Mouse (Mus musculus) thymus, adult 18-20 months (tissue): ENCODE measurements around the gene Mog.
"Not testable (repeated sequence)": the region's sequence is repeated elsewhere in the genome, so short reads cannot be mapped to it uniquely, and the experiment has no call there.

ENCODE experiments used
- DNase-seq, 2 experiments: peaks; one replicate each; pipeline ENCODE4 v3.0.0; 2022; ENCODE audit warnings: mixed read lengths in 2 of 2

Mog gene

DNA sequence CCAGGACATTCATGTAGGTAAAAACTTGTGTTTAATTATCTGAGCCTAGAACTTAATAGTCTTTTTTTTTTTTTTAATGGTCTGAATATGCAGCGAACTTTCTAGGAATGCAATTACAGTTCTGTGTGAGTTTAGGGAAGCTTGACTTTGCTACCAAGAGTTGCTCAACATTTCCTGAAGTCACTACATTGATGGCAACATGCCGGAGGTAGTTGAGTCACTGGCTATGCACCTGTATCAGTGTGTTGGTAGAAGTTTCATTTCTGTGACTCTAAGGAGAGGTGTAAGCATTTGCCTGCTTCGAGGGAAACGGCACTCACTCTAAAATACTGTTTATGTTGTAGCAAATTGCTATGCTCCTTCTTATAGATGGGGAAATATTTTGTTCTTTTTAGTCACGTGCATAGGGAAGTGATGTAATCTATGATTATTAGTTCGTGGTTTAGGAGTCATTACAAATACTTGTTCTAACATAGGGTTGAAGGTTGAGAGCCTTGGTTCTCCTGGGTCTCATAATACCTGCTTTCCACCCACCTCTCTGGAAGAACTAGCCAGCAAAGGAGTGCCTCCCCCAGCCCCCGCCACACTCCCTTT is 21.6 kb upstream of the Mog start:
- no peak for DNase-seq

DNA sequence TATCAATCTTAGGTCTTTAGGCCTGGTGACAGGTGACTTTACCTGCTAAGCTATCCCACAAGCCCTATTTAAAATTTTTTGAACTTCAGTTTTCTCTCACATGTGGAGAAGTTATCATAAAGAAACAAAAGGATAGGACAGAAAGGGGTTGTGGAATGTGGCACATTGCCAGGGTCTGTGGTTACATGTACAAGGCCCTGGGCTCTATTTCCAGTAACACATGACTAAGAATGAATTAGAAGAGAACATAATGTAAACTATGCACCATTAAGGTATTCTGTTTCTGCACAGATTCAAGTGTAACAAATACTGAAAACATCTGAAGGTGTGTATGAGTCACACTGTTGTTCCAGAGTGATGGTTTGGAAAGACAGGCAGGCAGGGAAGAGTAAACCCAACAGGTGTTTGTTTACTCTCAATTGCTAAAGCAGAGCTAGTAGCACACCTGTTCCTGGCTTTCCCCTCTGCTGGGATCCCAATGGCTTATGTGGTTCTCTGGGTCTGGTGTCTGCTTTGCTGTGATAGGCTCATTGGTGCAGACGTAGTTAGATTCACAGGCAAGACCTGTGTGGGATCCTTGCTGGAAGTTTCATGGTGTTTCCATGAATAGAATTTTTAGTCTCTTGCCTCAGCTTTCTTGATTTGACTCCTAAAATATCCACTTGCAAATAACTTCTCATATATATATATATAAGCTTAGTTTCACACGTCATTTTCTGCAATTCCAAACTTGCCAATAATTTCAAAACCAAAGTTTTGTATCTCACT is 16.1 kb upstream of the Mog start:
- no peak for DNase-seq

DNA sequence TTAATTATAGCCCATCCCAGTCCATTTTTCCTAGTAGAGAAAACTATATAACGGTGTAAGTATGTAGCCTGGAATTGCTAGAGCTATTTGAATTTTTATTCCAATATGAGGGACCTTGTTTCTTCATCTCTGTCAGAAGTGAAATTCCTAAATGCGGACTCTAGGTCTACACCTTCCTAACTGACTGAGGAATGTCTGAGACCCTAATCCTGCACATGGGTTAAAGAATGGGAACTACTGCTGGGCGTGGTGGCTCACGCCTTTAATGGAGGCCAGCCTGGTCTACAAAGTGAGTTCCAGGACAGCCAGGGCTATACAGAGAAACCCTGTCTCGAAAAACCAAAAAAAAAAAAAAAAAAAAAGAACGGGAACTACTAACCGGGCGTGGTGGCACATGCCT is 6.0 kb upstream of the Mog start:
- DNase-seq, result no peak

DNA sequence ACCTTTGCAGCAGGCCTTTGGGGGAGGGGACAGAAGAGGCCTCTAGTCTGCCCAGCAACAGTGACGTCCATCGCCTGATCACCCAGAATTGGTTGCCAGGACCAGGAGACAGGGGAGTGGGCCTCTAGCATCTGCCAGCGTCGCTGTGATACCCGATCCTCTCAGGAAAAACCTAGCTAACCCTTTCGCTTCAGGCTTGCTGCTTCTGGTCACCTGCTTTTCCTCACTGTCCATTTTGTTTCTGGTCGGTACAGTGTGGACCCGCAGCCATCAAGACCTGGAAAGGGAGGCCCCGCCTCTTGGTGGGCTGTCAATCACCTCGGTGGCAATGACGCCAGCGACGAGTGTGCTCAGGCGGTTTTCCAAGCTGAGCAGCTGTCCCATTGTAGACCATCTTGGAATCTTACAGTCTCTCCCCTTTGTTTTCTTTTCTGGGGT is 5.5 kb upstream of the Mog start:
- DNase-seq, result peak; percentile 50 to 56

DNA sequence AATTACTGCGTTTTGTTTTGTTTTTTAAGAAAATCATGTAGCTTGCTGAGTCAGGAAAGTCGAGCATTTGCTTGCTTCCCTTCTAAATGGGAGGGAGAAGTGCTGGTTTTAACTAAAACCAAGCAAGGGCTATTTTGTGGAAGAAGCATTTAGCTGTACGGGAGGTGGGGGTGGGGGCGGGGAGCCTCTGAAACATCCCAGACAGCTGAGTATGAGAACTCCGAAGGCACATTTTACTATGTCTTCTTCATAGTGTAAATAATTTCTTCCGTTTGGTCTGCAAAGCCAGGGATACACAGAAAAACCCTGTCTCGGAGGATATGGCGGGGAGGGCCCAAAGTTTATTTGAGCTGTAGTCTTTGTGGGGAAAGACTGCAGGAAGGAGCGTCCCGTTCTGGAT is 5.0 kb upstream of the Mog start:
- DNase-seq, result no peak

DNA sequence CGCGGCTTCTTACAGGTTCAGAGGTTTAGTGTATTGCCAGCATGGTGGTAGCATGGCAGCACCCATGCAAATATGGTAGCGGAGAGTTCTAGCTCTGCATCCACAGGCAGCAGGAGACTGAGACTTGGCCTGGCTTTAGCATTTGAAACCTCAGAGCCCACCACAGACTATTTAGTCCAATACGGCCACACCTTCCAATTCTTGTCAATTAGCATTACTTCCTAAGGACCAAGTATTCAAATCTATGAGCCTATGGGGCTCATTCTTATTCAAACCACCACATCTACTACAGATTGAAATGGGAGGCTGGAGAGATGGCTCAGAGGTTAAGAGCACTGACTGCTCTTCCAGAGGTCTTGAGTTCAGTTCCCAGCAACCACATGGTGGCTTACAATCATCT is 4.3 kb upstream of the Mog start:
- no peak for DNase-seq

DNA sequence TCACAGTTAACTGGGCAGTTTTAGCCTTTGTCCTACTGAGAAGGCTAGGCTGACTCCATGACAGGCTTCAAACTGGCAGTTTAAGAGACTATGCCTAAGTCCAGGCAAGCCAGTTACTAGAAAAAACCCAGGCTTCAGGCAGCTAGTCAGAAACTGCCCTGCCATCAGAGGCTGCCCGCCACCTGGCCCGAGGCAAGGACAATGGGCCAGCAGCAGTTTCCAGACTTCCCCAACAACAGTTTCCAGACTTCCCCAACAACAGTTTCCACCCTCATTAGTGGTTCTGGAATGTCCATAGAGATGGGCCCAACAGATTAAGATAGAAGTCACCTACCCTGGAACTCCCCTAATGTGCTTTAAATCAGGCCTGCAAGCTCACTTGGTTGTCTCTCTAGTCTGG is 3.2 kb upstream of the Mog start:
- DNase-seq, result no peak

DNA sequence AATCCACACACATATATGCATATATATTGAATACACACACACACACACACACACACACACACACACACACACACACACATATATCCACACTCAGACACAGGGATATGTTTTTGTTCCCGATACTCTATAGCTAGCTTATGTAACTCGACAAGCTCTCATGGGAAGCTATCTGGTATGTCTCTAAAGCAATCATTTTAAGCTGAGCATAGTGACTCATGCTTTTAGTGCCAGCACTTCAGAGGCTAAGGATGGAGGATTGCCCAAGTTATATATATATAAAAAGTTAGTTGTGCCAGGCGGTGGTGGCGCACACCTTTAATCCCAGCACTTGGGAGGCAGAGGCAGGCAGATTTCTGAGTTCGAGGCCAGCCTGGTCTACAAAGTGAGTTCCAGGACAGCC is 4.0 kb downstream of the Mog start:
- DNase-seq, result not testable (repeated sequence)

DNA sequence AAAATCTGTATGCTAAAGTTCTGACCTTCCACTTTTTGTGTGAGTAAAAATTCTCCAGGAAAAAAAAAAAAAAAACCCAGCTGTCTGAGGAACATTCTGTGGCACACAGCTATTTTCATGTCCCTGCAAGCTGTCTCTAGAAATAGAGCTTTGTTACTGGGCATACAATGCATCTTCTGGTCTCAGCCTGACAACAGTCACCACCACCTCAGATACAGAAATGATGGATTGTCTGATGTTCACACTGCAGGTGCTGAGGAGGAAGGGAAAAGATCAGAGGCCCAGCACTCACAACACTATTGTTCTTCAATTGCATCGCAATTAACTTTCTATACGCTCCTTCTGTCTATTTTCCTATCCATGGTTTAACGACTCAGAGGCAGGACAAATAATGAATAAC is 4.9 kb downstream of the Mog start:
- DNase-seq, result no peak

DNA sequence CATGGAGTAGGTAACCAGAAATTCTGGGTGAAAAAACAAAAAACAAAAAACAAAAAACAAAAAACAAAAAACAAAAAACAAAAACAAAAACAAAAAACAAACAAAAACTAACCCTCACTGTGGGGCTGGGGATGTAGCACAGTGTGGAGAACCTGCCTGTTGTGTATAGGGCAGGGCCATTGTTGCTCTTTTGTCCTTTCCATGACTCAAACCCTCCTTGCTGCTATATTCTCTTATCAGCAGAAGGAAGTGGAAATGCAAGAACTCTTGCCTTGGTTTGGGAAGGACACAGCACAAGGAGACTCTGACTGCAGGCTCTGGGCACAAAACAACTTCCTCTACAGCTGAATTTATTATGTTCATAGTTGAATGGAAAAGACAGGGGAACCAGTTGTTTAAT is 6.9 kb downstream of the Mog start:
- no peak for DNase-seq

DNA sequence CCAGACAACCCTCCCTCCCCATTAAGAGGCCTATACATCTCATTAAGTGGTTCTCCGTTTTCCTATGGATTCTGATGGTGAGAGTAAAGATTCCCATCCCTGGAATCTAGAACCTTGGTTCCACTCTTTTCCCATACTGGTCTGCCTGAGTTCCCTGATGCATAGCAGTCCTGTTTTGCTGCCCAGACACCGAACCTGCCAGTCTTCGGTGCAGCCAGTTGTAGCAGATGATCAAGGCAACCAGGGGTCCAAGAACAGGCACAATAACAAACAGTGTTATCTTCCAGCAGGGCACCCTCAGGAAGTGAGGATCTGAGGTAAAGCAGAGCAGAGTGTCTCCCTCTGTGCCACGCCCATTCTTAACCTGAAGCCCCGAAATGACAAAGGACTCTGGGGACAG is 11.1 kb downstream of the Mog start:
- no peak for DNase-seq

DNA sequence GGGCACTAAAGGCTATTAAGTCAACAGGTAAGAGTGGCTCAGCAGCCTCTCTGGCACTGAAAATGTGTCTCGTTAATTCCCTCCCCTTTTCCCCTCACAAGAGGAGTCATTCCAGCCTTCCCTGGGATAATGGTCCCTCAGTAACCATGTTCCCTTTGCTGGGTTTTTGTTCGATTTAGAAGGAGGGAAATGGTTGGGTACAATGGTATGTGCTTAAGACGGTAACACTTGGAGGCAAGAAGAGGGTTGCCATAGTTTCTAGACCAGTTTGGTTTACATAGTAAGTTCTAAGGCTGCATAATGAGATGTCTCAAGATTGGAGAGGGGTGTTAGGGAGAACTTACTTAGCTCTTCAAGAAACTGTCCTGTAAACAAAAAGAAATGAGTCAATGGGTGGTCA is 11.5 kb downstream of the Mog start:
- DNase-seq, result no peak

DNA sequence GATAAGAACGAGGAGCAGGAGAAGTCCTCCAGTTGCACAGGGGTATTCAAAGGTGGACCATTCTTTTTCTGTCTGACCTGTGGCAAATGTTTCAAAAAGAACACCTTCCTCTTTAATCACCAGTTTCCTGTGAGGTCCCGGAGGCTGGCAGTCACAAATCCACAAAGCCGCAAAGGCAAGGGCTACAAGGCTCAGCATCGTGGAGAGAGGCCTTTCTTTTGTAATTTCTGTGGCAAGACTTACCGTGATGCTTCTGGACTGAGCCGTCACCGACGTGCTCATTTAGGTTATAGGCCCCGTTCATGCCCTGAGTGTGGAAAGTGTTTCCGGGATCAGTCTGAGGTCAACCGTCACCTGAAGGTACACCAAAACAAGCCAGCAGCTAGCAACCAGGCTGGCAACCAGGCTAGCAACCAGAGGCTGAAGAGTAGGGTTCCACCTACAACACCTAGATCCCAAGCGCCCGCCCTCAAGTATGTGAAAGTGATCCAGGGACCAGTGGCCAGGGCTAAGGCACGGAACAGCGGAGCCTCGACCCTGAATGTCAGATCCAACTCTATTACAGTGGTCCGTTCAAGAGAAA is 13.6 kb downstream of the Mog start:
- DNase-seq, result no peak

DNA sequence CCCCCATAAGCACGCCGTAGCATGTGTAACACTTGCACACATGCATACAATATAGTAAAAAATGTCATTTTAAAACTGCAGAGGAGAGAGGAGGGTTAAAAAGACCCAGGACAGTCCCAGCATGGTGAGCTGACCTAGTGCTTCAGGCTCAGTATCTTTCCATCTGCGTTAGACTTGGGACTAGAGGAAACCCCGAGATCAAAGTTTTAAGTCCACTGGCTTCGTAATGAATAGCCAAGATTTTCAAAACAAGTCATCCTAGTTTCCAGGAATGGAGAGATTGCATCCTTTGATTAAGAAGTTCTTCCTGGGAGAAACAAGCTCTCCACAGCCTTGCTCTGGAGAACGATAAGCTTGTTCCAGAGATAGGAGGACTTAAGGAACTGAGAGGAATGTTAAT is 15.0 kb downstream of the Mog start:
- DNase-seq, result no peak

DNA sequence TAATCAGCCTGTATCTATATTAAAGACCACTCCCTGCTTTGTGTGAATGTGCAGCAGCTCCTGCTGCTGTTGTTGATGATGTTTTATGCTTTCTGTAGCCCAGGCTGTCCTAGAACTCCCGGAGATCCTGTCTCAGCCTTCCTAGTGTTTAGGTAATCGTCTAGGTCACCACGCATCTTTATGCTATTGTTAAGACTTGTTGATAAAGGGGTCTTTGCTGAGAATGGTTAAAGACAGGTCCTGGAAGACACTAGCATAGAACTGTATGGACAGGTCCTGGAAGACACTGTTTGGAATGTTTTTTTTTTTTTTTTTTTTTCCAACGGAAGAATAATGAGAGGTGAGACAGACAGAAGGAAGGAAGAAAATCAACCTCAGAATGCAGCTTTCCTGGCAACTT is 19.8 kb downstream of the Mog start:
- DNase-seq, result no peak

DNA sequence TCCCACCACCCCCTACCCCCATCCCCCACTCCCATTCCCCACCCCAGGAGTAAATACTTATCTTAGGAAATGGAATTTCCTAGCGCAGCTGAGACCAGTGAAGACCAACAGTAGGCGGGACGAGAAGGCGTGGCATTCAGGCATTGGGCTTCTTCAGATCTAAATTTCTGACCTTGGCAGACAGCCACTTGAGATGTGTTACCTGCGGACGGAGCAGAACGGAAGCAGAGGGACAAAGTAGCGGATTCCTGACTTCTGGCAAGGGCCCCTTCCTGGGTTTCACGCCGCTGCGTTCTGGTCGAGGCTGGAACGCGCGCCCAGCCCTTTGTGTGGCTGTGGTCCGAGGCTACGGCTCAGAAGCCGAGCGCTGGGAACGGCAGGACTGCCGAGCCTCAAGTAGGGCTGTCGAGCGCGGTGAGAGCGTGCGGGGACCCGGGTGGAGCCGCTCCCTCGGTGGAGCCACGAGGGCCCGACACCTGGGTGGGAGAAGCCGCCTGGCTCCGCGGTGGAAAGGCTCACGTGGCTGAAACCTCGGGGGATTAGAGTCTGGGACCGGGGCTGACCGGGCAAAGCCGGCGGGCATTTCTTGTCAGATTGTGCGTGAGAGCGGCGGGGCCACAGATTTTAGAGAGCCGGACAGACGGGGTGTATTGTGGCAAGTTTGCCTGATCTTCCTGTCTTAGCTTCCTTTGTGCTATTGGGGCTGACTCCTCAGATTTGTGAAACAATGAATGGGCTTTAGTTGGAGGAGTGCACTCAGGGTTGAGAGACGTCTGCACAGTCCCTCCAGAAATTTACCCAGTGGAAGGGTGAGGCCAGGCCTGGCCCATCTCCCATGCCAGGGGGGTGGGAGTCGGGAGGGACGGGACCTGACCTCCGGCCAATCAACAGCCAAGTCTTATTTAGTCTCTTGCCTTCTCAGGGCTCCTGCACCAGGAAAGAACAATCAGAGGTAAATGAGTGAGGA is 20.6 kb downstream of the Mog start:
- DNase-seq, result no peak

DNA sequence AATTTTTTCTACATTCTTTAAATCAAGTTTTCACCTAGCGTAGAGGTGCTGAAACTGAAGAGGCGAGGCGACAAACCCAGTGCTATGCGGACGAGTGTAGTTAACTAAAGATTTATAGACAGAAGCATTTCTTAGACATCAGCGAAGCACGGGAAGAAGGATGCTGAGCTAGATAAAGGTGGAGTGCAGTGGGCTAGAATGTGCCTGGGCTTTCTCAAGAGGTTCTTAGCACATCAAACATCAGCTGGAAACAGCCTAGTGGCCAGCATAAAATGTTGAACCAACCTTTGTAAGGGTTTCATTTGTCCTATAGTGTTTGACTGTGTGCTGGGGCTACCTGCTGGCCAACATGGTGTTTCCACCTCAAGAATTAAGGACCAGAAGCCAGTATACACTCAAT is 22.3 kb downstream of the Mog start, which contains the start of gene Zfp57:
TSS of gene Zfp57 (plus strand) at position 301 of the 400 bp plus-strand sequence.
- no peak for DNase-seq

DNA sequence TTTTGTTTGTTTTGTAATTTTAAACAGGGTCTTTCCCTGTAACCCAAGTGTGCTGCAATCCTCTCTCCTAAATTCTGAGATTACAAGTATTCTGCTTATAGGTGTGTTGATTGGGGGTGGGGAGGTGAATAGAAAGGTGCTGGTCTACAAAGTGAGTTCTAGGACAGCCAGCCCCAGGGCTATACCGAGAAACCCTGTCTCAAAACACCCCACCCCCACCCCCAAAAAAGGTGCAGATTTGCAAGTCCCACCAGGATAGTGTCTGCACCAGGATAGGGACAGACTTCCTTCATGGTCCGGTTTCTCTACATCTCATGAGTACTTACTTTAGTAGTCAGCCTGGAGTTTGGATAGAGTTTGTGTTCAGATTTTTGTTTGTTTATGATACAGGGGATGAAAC is 24.7 kb downstream of the Mog start:
- no peak for DNase-seq

DNA sequence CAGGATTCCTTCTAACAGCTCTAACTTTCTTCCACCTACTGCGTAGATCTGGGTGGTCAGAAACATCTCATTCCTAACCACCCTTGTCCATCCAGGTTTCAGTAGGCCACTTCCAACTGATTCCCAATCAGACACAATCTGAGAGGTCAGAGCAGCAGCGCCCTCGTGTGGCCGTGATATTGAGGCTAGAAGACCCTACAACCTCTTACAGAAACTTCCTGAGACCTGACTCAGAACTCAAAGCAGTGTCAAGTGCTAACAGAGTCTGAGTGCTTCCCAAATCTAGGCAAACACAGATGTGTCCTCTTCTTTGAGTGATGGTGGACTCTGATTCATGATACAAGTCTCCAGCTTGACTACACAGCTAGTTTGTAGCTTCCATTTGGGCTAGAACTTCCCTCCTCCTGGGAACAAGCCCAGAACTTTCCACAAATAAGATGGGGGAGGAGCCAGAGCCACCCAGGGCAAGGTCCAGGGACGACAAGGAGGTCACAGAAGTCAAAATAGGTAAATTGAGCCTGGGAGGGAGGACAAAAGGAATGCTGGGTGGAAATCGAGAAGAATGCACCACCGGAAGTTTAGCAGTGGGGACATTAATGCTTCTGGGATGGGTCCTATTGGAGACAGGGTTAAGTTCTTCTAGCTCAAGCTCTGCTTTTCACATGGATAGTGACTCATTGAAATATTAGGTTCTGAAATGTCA is 26.0 kb downstream of the Mog start:
- DNase-seq, result peak; percentile 26 to 31

DNA sequence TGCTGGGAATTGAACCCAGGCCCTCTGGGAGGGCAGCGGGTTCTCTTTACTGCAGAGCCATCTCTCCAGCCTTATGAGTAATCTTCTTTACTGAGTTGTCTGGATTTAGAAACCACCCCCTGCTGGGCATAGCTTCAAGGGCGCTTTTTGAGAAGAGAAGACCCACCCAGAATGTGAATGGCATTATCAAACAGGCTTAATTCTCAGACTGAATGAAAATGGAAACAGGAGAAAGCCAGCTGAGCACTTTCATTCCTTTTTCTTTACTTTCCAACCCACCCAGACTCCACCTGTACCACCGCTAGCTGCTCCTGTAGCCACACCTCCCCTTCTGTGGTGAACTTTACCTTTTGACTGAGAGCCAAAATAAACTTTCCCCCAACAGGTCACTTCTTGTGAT is 27.8 kb downstream of the Mog start:
- no peak for DNase-seq

DNA sequence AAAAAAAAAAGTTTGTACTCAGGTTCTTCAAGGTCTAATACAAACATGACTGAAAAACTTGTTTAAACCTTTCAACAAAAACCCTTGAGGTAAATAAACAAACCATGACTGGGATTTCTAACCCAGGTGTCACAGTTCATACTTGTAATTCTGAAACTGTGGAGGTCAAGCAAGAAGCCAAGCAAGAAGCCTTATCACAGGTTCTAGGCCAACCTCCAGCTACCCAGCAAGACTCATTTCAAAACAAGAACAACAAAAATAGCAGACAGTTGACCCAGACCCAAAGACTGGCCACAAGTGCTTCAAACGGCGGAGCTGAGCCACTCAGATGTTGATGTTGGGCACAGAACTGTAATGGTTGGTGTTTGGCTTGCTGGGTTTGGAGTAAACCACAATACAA is 28.7 kb downstream of the Mog start:
- DNase-seq, result no peak

DNA sequence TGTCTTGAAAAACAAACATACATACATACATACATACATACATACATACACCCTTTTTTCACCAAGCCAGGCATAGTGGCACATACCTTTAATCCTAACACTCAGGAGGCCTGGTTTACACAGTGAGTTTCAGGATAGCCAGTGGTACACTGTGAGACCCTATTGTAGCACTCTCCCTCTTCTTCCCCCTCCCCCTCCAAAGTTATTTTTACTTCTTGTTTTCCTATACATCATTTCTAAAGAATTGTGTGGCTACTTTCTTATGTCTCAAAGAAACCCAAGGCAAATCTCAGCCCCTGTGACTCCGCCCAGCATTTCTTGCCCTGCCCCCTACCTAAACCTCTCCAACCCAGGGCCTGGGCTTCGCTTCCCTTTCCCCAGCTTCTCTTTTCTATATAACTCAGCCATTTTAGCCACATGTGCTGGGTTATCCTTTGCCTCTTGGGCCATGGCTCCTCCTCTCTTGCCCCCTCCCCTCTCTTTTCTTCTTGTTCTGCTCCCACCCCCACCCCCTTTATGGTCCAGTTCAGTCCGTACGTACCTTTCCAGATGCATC is 29.4 kb downstream of the Mog start:
- no peak for DNase-seq
